Mouse (Mus musculus): ENCODE data around the gene Med9.
"Not testable (repeated sequence)": the region's sequence is repeated elsewhere in the genome, so short reads cannot be mapped to it uniquely, and the experiment has no call there.

The Med9 gene

GRCm38 (mm10) chr11:59933943-59934342 is 14.1 kb upstream of the Med9 start:
- Histone ChIP-seq H3K27me3 (ENCODE audit: insufficient read depth, low read length) (peaks cover 39% of the 10 kb centered on the region), H3K9me3 (ENCODE audit: low read length) (no peaks in the 10 kb centered on the region), H3K36me3 (ENCODE audit: insufficient read depth, low read length) (no peaks in the 10 kb centered on the region), H3K4me1 (replicated peaks; ENCODE audit: low read depth, low read length) (peaks cover 11% of the 10 kb centered on the region), H3K4me3 (replicated peaks; ENCODE audit: low read length) (no peak overlapping the region)
- no peak for TF ChIP-seq NANOG (IDR thresholded peaks at IDR 0.05; ENCODE audit: borderline replicate concordance, low read length)
- no peak for TF ChIP-seq POU5F1 (IDR thresholded peaks at IDR 0.05; ENCODE audit: borderline replicate concordance, low read length)
- no peak for TF ChIP-seq CTCF (conservative IDR thresholded peaks at IDR 0.05; ENCODE audit: low read length)

- TF ChIP-seq POU5F1 (IDR thresholded peaks at IDR 0.05; ENCODE audit: borderline replicate concordance, low read length) = no peak
- TF ChIP-seq NANOG (IDR thresholded peaks at IDR 0.05; ENCODE audit: borderline replicate concordance, low read length) = no peak
- Histone ChIP-seq H3K4me1 (replicated peaks; ENCODE audit: low read depth, low read length) (peaks cover 13% of the 10 kb centered on the region), H3K4me3 (replicated peaks; ENCODE audit: low read length) (no peak overlapping the region), H3K36me3 (ENCODE audit: insufficient read depth, low read length) (no peaks in the 10 kb centered on the region), H3K9me3 (ENCODE audit: low read length) (no peaks in the 10 kb centered on the region), H3K27me3 (ENCODE audit: insufficient read depth, low read length) (peaks cover 31% of the 10 kb centered on the region)
These were observed 11.0 kb upstream of the Med9 start for GRCm38 (mm10) chr11:59937023-59937422.

- no peak for TF ChIP-seq CTCF (conservative IDR thresholded peaks at IDR 0.05; ENCODE audit: low read length)
- Histone ChIP-seq H3K4me1 (replicated peaks; ENCODE audit: low read depth, low read length) (peaks cover 17% of the 10 kb centered on the region), H3K4me3 (replicated peaks; ENCODE audit: low read length) (no peak overlapping the region), H3K36me3 (ENCODE audit: insufficient read depth, low read length) (no peaks in the 10 kb centered on the region), H3K27me3 (ENCODE audit: insufficient read depth, low read length) (peaks cover 31% of the 10 kb centered on the region), H3K9me3 (ENCODE audit: low read length) (no peaks in the 10 kb centered on the region)
These were observed 10.4 kb upstream of the Med9 start for GRCm38 (mm10) chr11:59937615-59938014.

GRCm38 (mm10) chr11:59939821-59940220 is 8.2 kb upstream of the Med9 start:
- H3K36me3 ChIP-seq (ENCODE audit: insufficient read depth, low read length) = no peaks in the 10 kb centered on the region
- peaks cover 29% of the 10 kb centered on the region for H3K27me3 ChIP-seq (ENCODE audit: insufficient read depth, low read length)
- H3K4me1 ChIP-seq (replicated peaks; ENCODE audit: low read depth, low read length) = peaks cover 6% of the 10 kb centered on the region
- H3K9me3 ChIP-seq (ENCODE audit: low read length) = no peaks in the 10 kb centered on the region
- no peak for TF ChIP-seq POU5F1 (IDR thresholded peaks at IDR 0.05; ENCODE audit: borderline replicate concordance, low read length)
- TF ChIP-seq CTCF (conservative IDR thresholded peaks at IDR 0.05; ENCODE audit: low read length) = no peak
- TF ChIP-seq NANOG (IDR thresholded peaks at IDR 0.05; ENCODE audit: borderline replicate concordance, low read length) = no peak
- H3K4me3 ChIP-seq (replicated peaks; ENCODE audit: low read length) = no peak overlapping the region

GRCm38 (mm10) chr11:59940645-59941044 is 7.4 kb upstream of the Med9 start:
- TF ChIP-seq POU5F1 (IDR thresholded peaks at IDR 0.05; ENCODE audit: borderline replicate concordance, low read length) = no peak
- no peak for TF ChIP-seq NANOG (IDR thresholded peaks at IDR 0.05; ENCODE audit: borderline replicate concordance, low read length)
- TF ChIP-seq CTCF (conservative IDR thresholded peaks at IDR 0.05; ENCODE audit: low read length) = no peak
- Histone ChIP-seq H3K4me1 (replicated peaks; ENCODE audit: low read depth, low read length) (peaks cover 6% of the 10 kb centered on the region), H3K9me3 (ENCODE audit: low read length) (no peaks in the 10 kb centered on the region), H3K27me3 (ENCODE audit: insufficient read depth, low read length) (peaks cover 27% of the 10 kb centered on the region), H3K4me3 (replicated peaks; ENCODE audit: low read length) (no peak overlapping the region), H3K36me3 (ENCODE audit: insufficient read depth, low read length) (no peaks in the 10 kb centered on the region)

- TF ChIP-seq CTCF (conservative IDR thresholded peaks at IDR 0.05; ENCODE audit: low read length) (no peak), POU5F1 (IDR thresholded peaks at IDR 0.05; ENCODE audit: borderline replicate concordance, low read length) (no peak), NANOG (IDR thresholded peaks at IDR 0.05; ENCODE audit: borderline replicate concordance, low read length) (no peak)
- Histone ChIP-seq H3K27me3 (ENCODE audit: insufficient read depth, low read length) (peaks cover 25% of the 10 kb centered on the region), H3K4me1 (replicated peaks; ENCODE audit: low read depth, low read length) (peaks cover 6% of the 10 kb centered on the region), H3K4me3 (replicated peaks; ENCODE audit: low read length) (no peak overlapping the region), H3K36me3 (ENCODE audit: insufficient read depth, low read length) (no peaks in the 10 kb centered on the region), H3K9me3 (ENCODE audit: low read length) (no peaks in the 10 kb centered on the region)
These were observed 6.6 kb upstream of the Med9 start for GRCm38 (mm10) chr11:59941391-59941790.

GRCm38 (mm10) chr11:59944855-59945254 is 3.2 kb upstream of the Med9 start:
- not testable (repeated sequence) for H3K4me3 ChIP-seq (replicated peaks; ENCODE audit: low read length); H3K9me3 ChIP-seq (ENCODE audit: low read length); H3K36me3 ChIP-seq (ENCODE audit: insufficient read depth, low read length)
- Histone ChIP-seq H3K27me3 (ENCODE audit: insufficient read depth, low read length) (peaks cover 19% of the 10 kb centered on the region), H3K4me1 (replicated peaks; ENCODE audit: low read depth, low read length) (peaks cover 23% of the 10 kb centered on the region)

GRCm38 (mm10) chr11:59948401-59948767 is 378 bp downstream of the Med9 start:
- Histone ChIP-seq H3K4me1 (replicated peaks; ENCODE audit: low read depth, low read length) (peaks cover 35% of the 10 kb centered on the region), H3K4me3 (replicated peaks; ENCODE audit: low read length) (peak overlapping the region; percentile 99), H3K27me3 (ENCODE audit: insufficient read depth, low read length) (no peaks in the 10 kb centered on the region), H3K9me3 (ENCODE audit: low read length) (no peaks in the 10 kb centered on the region), H3K36me3 (ENCODE audit: insufficient read depth, low read length) (peaks cover 28% of the 10 kb centered on the region)
- TF ChIP-seq CTCF (conservative IDR thresholded peaks at IDR 0.05; ENCODE audit: low read length) = no peak

GRCm38 (mm10) chr11:59952892-59953291 is 4.9 kb downstream of the Med9 start:
- H3K4me3 ChIP-seq (replicated peaks; ENCODE audit: low read length) = peak overlapping the region; percentile 45
- H3K27me3 ChIP-seq (ENCODE audit: insufficient read depth, low read length) = no peaks in the 10 kb centered on the region
- H3K9me3 ChIP-seq (ENCODE audit: low read length) = no peaks in the 10 kb centered on the region
- TF ChIP-seq CTCF (conservative IDR thresholded peaks at IDR 0.05; ENCODE audit: low read length) = no peak
- H3K36me3 ChIP-seq (ENCODE audit: insufficient read depth, low read length) = peaks cover 56% of the 10 kb centered on the region
- H3K4me1 ChIP-seq (replicated peaks; ENCODE audit: low read depth, low read length) = peaks cover 58% of the 10 kb centered on the region

GRCm38 (mm10) chr11:59956749-59957148 is 8.7 kb downstream of the Med9 start:
- Histone ChIP-seq H3K27me3 (ENCODE audit: insufficient read depth, low read length) (no peaks in the 10 kb centered on the region), H3K9me3 (ENCODE audit: low read length) (no peaks in the 10 kb centered on the region), H3K36me3 (ENCODE audit: insufficient read depth, low read length) (peaks cover 62% of the 10 kb centered on the region), H3K4me1 (replicated peaks; ENCODE audit: low read depth, low read length) (peaks cover 80% of the 10 kb centered on the region), H3K4me3 (replicated peaks; ENCODE audit: low read length) (no peak overlapping the region)
- no peak for TF ChIP-seq NANOG (IDR thresholded peaks at IDR 0.05; ENCODE audit: borderline replicate concordance, low read length)
- no peak for TF ChIP-seq POU5F1 (IDR thresholded peaks at IDR 0.05; ENCODE audit: borderline replicate concordance, low read length)
- no peak for TF ChIP-seq CTCF (conservative IDR thresholded peaks at IDR 0.05; ENCODE audit: low read length)

Measured in E14TG2a.4 (cell line).